Mouse (Mus musculus) brain, adult 2 months (tissue): ENCODE data around the gene Hspg2.

Source experiments
- DNase-seq: peaks from one replicate; pipeline ENCODE4 v3.0.0; 2011; ENCODE audit warnings: low read depth, low spot score

The Hspg2 gene

DNA sequence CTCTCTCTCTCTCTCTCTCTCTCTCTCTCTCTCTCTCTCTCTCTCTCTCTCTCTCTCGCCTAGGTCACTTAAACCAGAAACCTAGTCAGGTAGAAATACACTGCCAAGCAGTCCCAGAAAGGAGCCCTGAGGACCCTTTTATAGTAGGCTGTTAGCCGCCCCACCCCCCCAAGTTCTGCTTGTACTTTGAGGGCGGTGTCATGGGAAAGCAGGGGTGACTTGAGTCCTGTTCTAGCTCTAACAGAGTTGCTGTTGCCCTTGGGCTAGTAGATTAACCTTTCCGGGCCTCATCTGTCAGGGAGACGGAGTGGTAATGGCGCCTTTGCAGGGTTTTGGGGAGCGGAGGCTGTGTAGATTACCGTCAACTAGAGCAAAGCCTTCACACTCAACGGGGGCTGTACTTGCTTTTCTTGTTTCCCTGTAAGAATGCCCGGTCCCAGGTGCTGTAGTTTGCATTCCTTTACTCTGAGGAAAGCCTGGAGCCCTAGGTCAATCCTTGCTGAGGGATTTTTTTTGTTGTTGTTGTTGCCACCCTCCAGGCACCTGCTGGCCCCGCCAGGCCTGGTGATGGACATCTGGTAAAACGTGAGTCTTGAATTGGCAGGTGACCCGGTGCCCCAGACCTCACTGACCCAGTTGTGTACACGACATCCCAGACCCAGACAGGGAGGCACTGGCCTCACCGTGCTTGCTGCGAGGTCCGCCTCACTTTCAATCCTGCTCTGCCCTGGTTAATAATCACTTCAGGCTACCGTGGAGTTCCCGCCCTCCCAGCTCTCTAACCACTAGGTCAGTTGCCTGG, 11.8 kb downstream of the Hspg2 start:
- no peak for DNase-seq

GRCm38 (mm10) chr4:137480993-137481340, 12.4 kb downstream of the Hspg2 start:
- DNase-seq = no peak

DNA sequence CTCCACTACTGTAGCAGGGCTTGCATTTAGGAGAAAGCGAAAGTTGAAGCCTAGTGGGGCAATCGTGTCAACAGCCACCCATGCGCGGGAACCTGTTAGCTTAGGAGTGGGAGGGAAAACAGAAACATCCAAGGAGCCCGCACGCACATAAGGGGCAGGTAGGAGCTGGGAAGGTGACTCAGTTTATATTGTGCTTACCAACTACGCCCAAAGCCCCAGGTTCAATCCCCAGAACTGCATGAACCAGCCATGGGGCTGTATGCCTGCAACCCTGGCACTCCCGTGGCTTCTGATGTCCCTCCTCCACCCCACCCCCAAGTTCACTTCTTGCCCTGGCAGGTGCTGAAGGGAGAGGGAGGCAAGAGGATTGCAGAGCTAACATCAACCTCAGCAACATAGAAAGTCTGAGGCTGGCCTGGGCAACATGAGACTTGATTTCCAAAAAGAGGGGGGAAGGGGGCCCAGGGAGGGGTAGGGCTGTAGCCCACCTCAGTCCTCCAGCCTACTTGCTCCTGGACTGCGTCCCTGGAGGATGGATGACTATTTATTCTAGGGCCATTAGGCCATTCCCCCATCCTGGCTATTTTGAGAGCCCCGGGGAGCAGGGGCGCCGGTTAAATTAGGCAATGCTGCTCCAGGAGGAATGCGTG, 12.9 kb downstream of the Hspg2 start:
- no peak for DNase-seq

DNA sequence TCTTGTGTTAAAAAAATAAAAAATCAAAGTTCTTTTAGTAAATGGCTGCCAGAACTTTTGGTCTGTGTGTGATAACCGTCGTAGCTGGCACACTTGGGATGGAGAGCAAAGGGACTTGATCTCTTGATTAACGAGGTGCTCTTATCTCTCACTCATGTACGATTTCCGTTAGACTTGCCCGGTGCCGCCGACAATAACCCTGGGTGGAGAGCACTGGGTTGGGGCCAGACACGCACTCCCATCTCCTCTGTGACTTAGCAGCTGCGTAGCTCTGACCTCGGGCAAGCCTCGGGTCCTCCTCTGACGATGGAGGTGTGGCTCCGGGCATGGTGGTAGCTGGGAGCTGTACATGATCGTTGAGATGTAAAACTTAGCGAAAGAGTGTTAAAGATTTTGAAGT, 15.3 kb downstream of the Hspg2 start:
- no peak for DNase-seq

GRCm38 (mm10) chr4:137484586-137484985, 16.0 kb downstream of the Hspg2 start:
- peak; percentile 91 for DNase-seq

GRCm38 (mm10) chr4:137485258-137485960, 16.8 kb downstream of the Hspg2 start:
- no peak for DNase-seq

- no peak for DNase-seq
Measured at GRCm38 (mm10) chr4:137486081-137487014, 17.8 kb downstream of the Hspg2 start.

- DNase-seq = no peak
Measured at GRCm38 (mm10) chr4:137487286-137488000, 18.9 kb downstream of the Hspg2 start.

DNA sequence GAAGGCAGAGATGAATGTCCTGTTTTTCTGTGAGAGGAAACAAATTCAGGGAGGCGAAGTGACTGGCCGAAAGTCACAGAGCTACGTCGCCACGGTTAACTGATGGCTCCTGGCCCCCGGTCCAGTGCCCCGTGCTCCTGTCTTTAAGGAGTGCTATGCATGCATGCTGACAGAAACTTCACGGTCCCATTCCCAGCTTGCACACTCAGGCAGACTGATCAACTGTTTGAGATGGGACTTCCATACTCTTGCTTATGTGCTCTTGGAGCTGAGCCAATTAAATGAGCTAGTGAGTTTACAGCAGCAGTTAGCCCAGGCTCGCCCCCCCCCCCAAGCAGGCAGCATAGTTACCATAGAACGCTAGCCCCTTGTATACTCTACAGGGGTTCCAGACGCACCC, 19.5 kb downstream of the Hspg2 start:
- no peak for DNase-seq

- DNase-seq = no peak
Measured at GRCm38 (mm10) chr4:137488571-137489303, 20.2 kb downstream of the Hspg2 start.

DNA sequence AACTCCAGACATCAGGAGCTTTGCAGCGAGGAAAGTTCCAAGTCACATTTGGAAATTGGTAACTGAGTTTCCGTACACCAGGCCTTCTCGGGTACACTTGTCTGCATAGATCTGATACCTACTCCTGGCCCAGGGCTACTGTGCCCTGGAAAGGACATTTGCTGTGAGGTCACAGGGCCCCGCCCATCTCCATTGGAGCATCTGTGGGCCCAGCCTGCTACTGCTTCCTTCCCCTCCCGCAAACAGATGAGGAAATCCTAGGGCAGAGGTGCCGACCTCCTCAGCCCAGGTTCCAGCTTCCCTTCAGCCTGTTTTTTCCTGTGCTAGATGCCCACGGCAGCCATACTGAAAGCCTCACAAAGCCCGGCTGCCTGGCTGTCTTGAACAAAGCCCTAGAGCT, 21.4 kb downstream of the Hspg2 start:
- no peak for DNase-seq

GRCm38 (mm10) chr4:137492563-137492962, 24.0 kb downstream of the Hspg2 start:
- no peak for DNase-seq

- no peak for DNase-seq
Measured at GRCm38 (mm10) chr4:137493187-137493586, 24.6 kb downstream of the Hspg2 start.

GRCm38 (mm10) chr4:137494751-137495500, 26.4 kb downstream of the Hspg2 start:
- DNase-seq = no peak

GRCm38 (mm10) chr4:137495501-137496100, 27.0 kb downstream of the Hspg2 start:
- no peak for DNase-seq

DNA sequence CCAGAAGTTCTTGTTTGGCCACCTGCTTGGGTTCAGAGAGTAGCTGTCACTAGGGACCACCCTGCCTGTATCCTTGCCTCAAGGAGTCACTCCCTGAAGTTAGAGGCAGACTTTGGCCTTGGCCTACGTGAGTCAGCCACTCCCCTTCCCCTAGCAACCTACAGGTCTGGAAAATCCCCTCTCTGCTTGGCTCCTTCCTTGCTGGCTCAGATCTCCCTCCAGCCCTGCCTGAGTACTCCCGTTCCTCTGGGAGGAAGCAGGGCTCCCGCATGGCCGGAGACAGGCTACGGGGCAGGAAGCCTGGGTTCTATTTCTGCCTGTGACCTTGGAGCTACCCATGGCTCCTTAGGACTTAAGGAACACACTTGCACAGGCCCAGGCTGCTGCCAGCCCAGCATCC, 28.8 kb downstream of the Hspg2 start:
- no peak for DNase-seq

GRCm38 (mm10) chr4:137497892-137498722, 29.5 kb downstream of the Hspg2 start:
- DNase-seq = no peak

GRCm38 (mm10) chr4:137498882-137499583, 30.5 kb downstream of the Hspg2 start:
- DNase-seq = no peak
